Mouse (Mus musculus) testis, adult 2 months (tissue): Measurements from ENCODE around the gene Selenov. TPM values are rescaled to one million over a fixed set of nuclear protein-coding genes. Genes with fewer than 3 reads are reported as not detected.

Experiments
- H3K27ac ChIP-seq: fragments of 200-500 bp; 2 replicates; pipeline ENCODE4 v1.5.1; 2012; ENCODE audit warnings: low read depth, low read length; ENCODE audit not compliant: control insufficient read depth, insufficient read depth
- H3K27me3 ChIP-seq: fragments of 200-500 bp; 2 replicates; pipeline ENCODE4 v1.6.1; 2012; ENCODE audit warnings: mild to moderate bottlenecking, low read length, moderate library complexity; ENCODE audit not compliant: control insufficient read depth, insufficient read depth
- H3K36me3 ChIP-seq: fragments of 200-500 bp; 2 replicates; pipeline ENCODE4 v1.6.1; 2012; ENCODE audit warnings: mild to moderate bottlenecking, low read length; ENCODE audit not compliant: control insufficient read depth, insufficient read depth
- H3K4me1 ChIP-seq: fragments of 200-500 bp; 2 replicates; pipeline ENCODE4 v1.6.1; 2012; ENCODE audit warnings: low read length; ENCODE audit not compliant: control insufficient read depth, insufficient read depth
- H3K4me3 ChIP-seq: fragments of 200-500 bp; 2 replicates; pipeline ENCODE4 v1.5.1; 2012; ENCODE audit warnings: low read depth, mild to moderate bottlenecking, low read length, moderate library complexity, mixed read lengths; ENCODE audit not compliant: control insufficient read depth
- CTCF ChIP-seq: fragments of 200-500 bp; IDR thresholded peaks from 2 replicates; pipeline ENCODE4 v1.5.1; 2012; ENCODE audit warnings: low read depth, mild to moderate bottlenecking, inconsistent platforms, low read length, moderate library complexity; ENCODE audit not compliant: control insufficient read depth, insufficient read depth, insufficient replicate concordance
- POLR2A ChIP-seq: fragments of 200-500 bp; IDR thresholded peaks from 2 replicates; pipeline ENCODE4 v1.6.1; 2012; ENCODE audit warnings: low read depth, mild to moderate bottlenecking, inconsistent platforms, low read length, moderate library complexity; ENCODE audit not compliant: control insufficient read depth
- polyA plus RNA-seq: library from polyadenylated mRNA; depleted of rRNA; stranded (reverse); fragments of >200 nt; gene quantifications from 2 replicates; pipeline ENCODE4 v1.2.3, GENCODE M21; 2012

Gene Selenov
- polyA plus RNA-seq, 1 experiment: 408 TPM

- Histone ChIP-seq H3K36me3 (no peaks in the 10 kb centered on the region), H3K27ac (no peak overlapping the region), H3K27me3 (no peaks in the 10 kb centered on the region), H3K4me1 (peaks cover 7% of the 10 kb centered on the region), H3K4me3 (no peak overlapping the region)
- TF ChIP-seq POLR2A: no peak
- TF ChIP-seq CTCF: no peak
Measured at GRCm38 (mm10) chr7:28280630-28281029, 10.4 kb downstream of the Selenov start.

GRCm38 (mm10) chr7:28278279-28278652 lies 12.7 kb downstream of the Selenov start:
- H3K36me3 ChIP-seq: no peaks in the 10 kb centered on the region
- no peak for TF ChIP-seq CTCF
- TF ChIP-seq POLR2A: no peak
- peak overlapping the region; percentile 96 for H3K27ac ChIP-seq
- H3K4me1 ChIP-seq: peaks cover 7% of the 10 kb centered on the region
- no peaks in the 10 kb centered on the region for H3K27me3 ChIP-seq
- H3K4me3 ChIP-seq: peak overlapping the region; percentile 94

- Histone ChIP-seq H3K4me1 (peaks cover 7% of the 10 kb centered on the region), H3K4me3 (peak within 1 kb of the TSS; percentile 94), H3K36me3 (no peaks in the 10 kb centered on the region), H3K27ac (peak within 1 kb of the TSS; percentile 96), H3K27me3 (no peaks in the 10 kb centered on the region)
- peak; percentile 91 for TF ChIP-seq CTCF
- peak; percentile 77 for TF ChIP-seq POLR2A
Measured at GRCm38 (mm10) chr7:28277615-28278278, 13.2 kb downstream of the Selenov start, which contains the start of gene Eid2b. Gene Eid2b (plus strand): TSS chr7:28277739.

GRCm38 (mm10) chr7:28277237-28277614 lies 13.8 kb downstream of the Selenov start:
- H3K27me3 ChIP-seq: no peaks in the 10 kb centered on the region

GRCm38 (mm10) chr7:28271761-28272160 lies 19.2 kb downstream of the Selenov start:
- Histone ChIP-seq H3K27ac (no peak overlapping the region), H3K4me3 (no peak overlapping the region), H3K36me3 (no peaks in the 10 kb centered on the region; the same call in 1 of the 2 replicates), H3K27me3 (no peaks in the 10 kb centered on the region), H3K4me1 (peaks cover 5% of the 10 kb centered on the region)
- no peak for TF ChIP-seq POLR2A
- TF ChIP-seq CTCF: 0 out of 2 replicates have a peak, but pooled peaks have one; percentile 29

More at GRCm38 (mm10) chr7:28277237-28277614, 13.8 kb downstream of the Selenov start:
- H3K4me1 ChIP-seq: peaks cover 7% of the 10 kb centered on the region
- no peaks in the 10 kb centered on the region; the same call in 1 of the 2 replicates for H3K36me3 ChIP-seq
- TF ChIP-seq CTCF (no peak), POLR2A (no peak)
- no peak overlapping the region for H3K27ac ChIP-seq
- H3K4me3 ChIP-seq: no peak overlapping the region

- Histone ChIP-seq H3K4me3 (no peak overlapping the region), H3K27ac (no peak overlapping the region)
Measured at GRCm38 (mm10) chr7:28269355-28269754, 21.6 kb downstream of the Selenov start.

GRCm38 (mm10) chr7:28268576-28268975 lies 22.4 kb downstream of the Selenov start:
- no peak for TF ChIP-seq POLR2A
- no peak for TF ChIP-seq CTCF
- no peaks in the 10 kb centered on the region; the same call in 1 of the 2 replicates for H3K36me3 ChIP-seq
- peaks cover 7% of the 10 kb centered on the region for H3K4me1 ChIP-seq
- H3K27me3 ChIP-seq: no peaks in the 10 kb centered on the region
- peak overlapping the region; percentile 87 for H3K4me3 ChIP-seq
- H3K27ac ChIP-seq: peak overlapping the region; percentile 79

More at GRCm38 (mm10) chr7:28269355-28269754, 21.6 kb downstream of the Selenov start:
- Histone ChIP-seq H3K27me3 (no peaks in the 10 kb centered on the region), H3K36me3 (no peaks in the 10 kb centered on the region; the same call in 1 of the 2 replicates), H3K4me1 (peaks cover 5% of the 10 kb centered on the region)
- TF ChIP-seq CTCF (peak; percentile 59), POLR2A (no peak)
